Mouse (Mus musculus) G1E (cell line): ENCODE measurements around the gene Stard10. TPM values are rescaled to one million over a fixed set of nuclear protein-coding genes. Genes with fewer than 3 reads are reported as not detected.

ENCODE experiments used
- ATAC-seq: 2 replicates; pipeline ENCODE4 v1.8.0; 2016; ENCODE audit warnings: mild to moderate bottlenecking; ENCODE audit not compliant: insufficient number of reproducible peaks, poor library complexity, low FRiP score, severe bottlenecking; ENCODE audit errors: extremely low read depth
- DNase-seq: peaks from one replicate; pipeline ENCODE4 v3.0.0; 2012; ENCODE audit warnings: low spot score
- H3K27me3 ChIP-seq: 2 replicates; pipeline ENCODE4 v1.6.1; 2012; ENCODE audit warnings: mild to moderate bottlenecking, low read length, inconsistent platforms; ENCODE audit not compliant: insufficient read depth
- H3K36me3 ChIP-seq: replicated peaks from 2 replicates; pipeline ENCODE3; 2012; ENCODE audit warnings: mild to moderate bottlenecking, inconsistent platforms
- H3K4me1 ChIP-seq: 2 replicates; pipeline ENCODE4 v1.6.1; 2012; ENCODE audit warnings: low read depth, low read length, inconsistent platforms, mixed read lengths; ENCODE audit not compliant: insufficient read depth
- H3K4me3 ChIP-seq: 2 replicates; pipeline ENCODE4 v1.5.1; 2012; ENCODE audit warnings: low read depth, mild to moderate bottlenecking, inconsistent platforms, low read length, moderate library complexity, mixed read lengths
- H3K9me3 ChIP-seq: replicated peaks from 2 replicates; pipeline ENCODE4 v1.6.1; 2012; ENCODE audit warnings: inconsistent platforms
- CTCF ChIP-seq: IDR thresholded peaks from 2 replicates; pipeline ENCODE4 v1.5.1; 2012; ENCODE audit warnings: low read depth, low read length, inconsistent platforms, mixed read lengths
- GATA1 ChIP-seq: IDR thresholded peaks from 2 replicates; pipeline ENCODE4 v1.6.1; 2012; ENCODE audit warnings: borderline replicate concordance, low read length, inconsistent platforms, mixed read lengths
- GATA2 ChIP-seq: IDR thresholded peaks from 2 replicates; pipeline ENCODE4 v1.6.1; 2012; ENCODE audit warnings: low read depth, low read length, inconsistent platforms, borderline replicate concordance
- POLR2AphosphoS5 ChIP-seq: IDR thresholded peaks from 2 replicates; pipeline ENCODE4 v1.6.1; 2012; ENCODE audit warnings: low read depth, low read length, inconsistent platforms; ENCODE audit not compliant: insufficient replicate concordance
- TAL1 ChIP-seq: conservative IDR thresholded peaks from 2 replicates; pipeline ENCODE4 v1.6.1; 2012; ENCODE audit warnings: low read depth, low read length, inconsistent platforms, mixed read lengths
- polyA plus RNA-seq: library from polyadenylated mRNA; stranded (reverse); fragments of >175 nt; gene quantifications from 2 replicates; pipeline ENCODE4 v1.2.3, GENCODE M21; 2012
- total RNA-seq, 2 experiments: library from RNA; stranded (forward) in 1 of 2; stranded (reverse) in 1 of 2; fragments of 200-1000 nt in 1 of 2; fragments of >200 nt in 1 of 2; fragmentation: Nextera tagmentation in 1 of 2; gene quantifications; 2 replicates each; pipeline ENCODE4 v1.2.3; 2014 to 2017

Stard10 gene
- total RNA-seq (2014; fragmentation: Nextera tagmentation) (not detected in 2 replicates), total RNA-seq (2017) (not detected in 2 replicates), polyA plus RNA-seq (0.05 and 0.25 TPM in 2 replicates)

- DNase-seq, result no peak
- peaks cover 8% of the 10 kb centered on the region; the same call in 1 of the 2 replicates for H3K4me1 ChIP-seq
These were observed at the start of gene Stard10 for GRCm38 (mm10) chr7:101317014-101317413. Gene Stard10 (plus strand): TSS chr7:101317086.

DNA sequence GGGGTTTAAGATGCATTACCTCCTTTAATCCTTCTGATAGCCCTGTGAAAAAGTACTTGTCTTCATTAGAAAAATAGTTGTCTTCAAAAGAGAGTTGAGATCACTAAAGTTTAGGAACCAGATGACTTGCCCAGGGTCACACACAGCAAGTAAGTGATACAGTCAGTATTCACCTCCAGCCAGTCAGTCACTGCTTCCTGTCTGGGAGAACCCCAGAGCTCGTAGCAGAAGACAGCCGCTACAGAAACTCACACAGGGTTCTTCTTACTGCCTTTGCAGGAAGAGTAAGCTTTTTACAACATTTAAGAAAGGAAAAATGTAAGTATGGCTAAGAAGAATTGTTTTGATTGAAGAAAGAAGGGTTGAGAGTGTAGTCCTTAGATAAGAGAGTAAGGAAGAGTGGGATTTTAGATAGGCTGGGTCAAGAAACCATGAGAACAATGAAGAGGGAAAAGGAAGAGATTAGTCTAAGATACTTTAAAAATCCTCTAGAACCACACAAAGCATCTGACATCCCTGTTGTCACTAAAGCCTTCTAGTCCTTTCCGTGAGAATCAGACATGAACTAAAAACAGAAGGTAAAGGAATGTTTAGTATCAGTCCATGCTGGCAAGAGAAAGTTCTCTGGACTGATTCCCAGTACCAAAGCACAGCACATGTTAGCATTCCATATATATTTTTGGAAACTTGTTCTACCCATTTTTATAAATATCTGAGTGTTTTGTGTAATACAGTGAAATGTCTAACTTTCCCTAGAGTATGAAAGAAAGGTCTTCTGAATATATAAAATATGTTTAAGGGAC lies 49.2 kb upstream of the Stard10 start:
- H3K9me3 ChIP-seq, result no peaks in the 10 kb centered on the region
- no peak for DNase-seq
- H3K27me3 ChIP-seq, result no peaks in the 10 kb centered on the region
- no peak for ATAC-seq
- peaks cover 10% of the 10 kb centered on the region for H3K36me3 ChIP-seq
- TF ChIP-seq GATA2 (no peak), CTCF (no peak), GATA1 (no peak), POLR2AphosphoS5 (no peak), TAL1 (no peak)
- no peak overlapping the region for H3K4me3 ChIP-seq
- no peaks in the 10 kb centered on the region for H3K4me1 ChIP-seq

More at GRCm38 (mm10) chr7:101317014-101317413, at the start of gene Stard10:
- Histone ChIP-seq H3K4me3 (no peak within 1 kb of the TSS), H3K27me3 (peaks cover 59% of the 10 kb centered on the region), H3K36me3 (no peaks in the 10 kb centered on the region), H3K9me3 (no peaks in the 10 kb centered on the region)
- ATAC-seq, result no peak
- TF ChIP-seq TAL1 (no peak), GATA1 (no peak), CTCF (no peak), POLR2AphosphoS5 (no peak), GATA2 (no peak)

GRCm38 (mm10) chr7:101271602-101272001 lies 45.3 kb upstream of the Stard10 start:
- Histone ChIP-seq H3K4me1 (no peaks in the 10 kb centered on the region), H3K4me3 (no peak overlapping the region), H3K27me3 (no peaks in the 10 kb centered on the region), H3K9me3 (no peaks in the 10 kb centered on the region), H3K36me3 (peaks cover 19% of the 10 kb centered on the region)
- no peak for DNase-seq
- no peak for ATAC-seq
- no peak for TF ChIP-seq POLR2AphosphoS5
- no peak for TF ChIP-seq TAL1
- TF ChIP-seq CTCF, result no peak
- no peak for TF ChIP-seq GATA1
- no peak for TF ChIP-seq GATA2

DNA sequence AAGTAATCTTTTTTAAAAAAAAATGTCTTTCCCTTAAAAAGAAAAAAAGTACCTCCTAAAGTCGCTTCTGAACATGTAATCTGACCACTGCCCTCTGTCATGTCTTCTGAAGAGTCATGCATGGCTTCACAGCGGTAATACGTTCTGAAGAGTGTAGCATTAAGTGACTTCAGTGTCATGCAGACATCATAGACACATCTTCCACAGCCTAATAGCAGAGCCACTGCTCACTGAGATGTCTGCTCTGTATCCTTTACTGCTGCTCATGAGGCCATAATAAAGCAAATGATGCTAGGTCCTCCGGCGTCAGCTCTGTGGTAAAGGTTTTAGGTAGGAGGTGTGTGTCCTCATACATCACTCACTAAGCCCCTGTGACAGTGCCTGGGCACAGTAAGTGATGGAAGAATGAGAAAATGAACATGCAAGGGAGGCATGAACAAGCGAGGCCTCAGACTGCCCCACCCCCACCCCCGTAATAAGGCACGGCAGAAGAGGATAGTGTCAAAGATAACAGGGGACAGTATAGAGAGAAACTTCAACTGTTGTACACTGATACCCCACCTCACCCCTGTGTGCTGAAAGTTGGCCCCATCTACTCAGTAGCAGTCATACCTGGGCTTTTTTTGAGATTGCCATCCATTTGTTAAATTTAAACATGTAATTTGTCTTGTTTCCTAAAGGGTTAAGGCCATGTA lies 44.3 kb upstream of the Stard10 start:
- no peak overlapping the region for H3K4me3 ChIP-seq
- ATAC-seq (no peak), DNase-seq (no peak)
- H3K9me3 ChIP-seq, result no peaks in the 10 kb centered on the region
- no peaks in the 10 kb centered on the region for H3K27me3 ChIP-seq
- no peaks in the 10 kb centered on the region for H3K4me1 ChIP-seq
- TF ChIP-seq CTCF (no peak), GATA2 (no peak), TAL1 (no peak), GATA1 (no peak), POLR2AphosphoS5 (no peak)
- H3K36me3 ChIP-seq, result peaks cover 25% of the 10 kb centered on the region

DNA sequence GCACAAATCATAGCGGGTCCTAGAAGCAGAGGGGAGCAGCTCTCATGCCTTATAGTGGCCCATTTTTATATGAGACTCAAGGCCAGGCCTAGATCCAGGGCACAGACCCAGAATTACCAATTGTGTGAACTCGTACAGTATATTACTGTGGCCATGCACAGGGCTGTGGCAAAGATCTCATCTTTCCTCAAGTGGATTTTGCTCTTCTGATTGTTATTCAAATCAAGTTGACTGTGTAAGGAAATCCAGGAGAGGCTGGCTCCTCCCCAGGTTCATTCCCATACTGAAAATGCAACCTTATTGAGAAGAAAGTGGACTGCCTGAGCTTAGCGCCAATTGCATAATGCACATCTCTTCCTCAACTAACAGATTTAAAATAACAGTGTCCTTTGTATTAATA lies 34.2 kb upstream of the Stard10 start:
- no peak for TF ChIP-seq TAL1
- TF ChIP-seq GATA2, result no peak
- no peak for TF ChIP-seq CTCF
- TF ChIP-seq POLR2AphosphoS5, result no peak
- no peak for TF ChIP-seq GATA1
- H3K27me3 ChIP-seq, result no peaks in the 10 kb centered on the region
- DNase-seq, result no peak
- no peak overlapping the region for H3K4me3 ChIP-seq
- no peaks in the 10 kb centered on the region for H3K4me1 ChIP-seq
- peaks cover 34% of the 10 kb centered on the region for H3K36me3 ChIP-seq
- no peak for ATAC-seq
- H3K9me3 ChIP-seq, result no peaks in the 10 kb centered on the region

DNA sequence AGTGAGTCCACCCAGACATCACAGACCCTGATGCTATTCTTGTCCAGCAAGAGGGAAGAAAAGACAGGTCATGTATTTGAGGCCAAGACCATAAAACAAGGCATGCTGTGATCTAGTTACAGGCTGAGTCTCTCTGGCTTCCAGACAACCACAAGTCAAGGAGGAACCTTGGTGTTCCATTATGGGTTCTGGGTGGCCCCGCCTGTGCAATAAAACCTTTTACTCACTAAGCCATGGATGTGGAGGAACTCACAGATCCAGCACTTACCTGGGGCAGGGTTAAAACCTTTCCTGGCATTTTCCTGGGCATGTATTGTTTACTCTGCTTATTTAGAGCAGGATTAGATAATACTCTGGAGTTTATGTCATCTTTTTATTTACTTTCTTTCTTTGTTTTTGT lies 32.4 kb upstream of the Stard10 start:
- no peak for TF ChIP-seq TAL1
- ATAC-seq, result no peak
- peaks cover 32% of the 10 kb centered on the region for H3K36me3 ChIP-seq

More for the DNA sequence above, 32.4 kb upstream of the Stard10 start:
- Histone ChIP-seq H3K4me1 (no peaks in the 10 kb centered on the region), H3K9me3 (no peaks in the 10 kb centered on the region), H3K27me3 (no peaks in the 10 kb centered on the region), H3K4me3 (no peak overlapping the region)
- DNase-seq, result no peak
